Comparison of ENCODE assay signal across 9 mouse cellular contexts in genomic region chr5:114418541-114418940, GRCm38 (mm10). TPM values are rescaled to one million over a fixed set of nuclear protein-coding genes. Genes with fewer than 3 reads are reported as not detected.
DNase-seq lines count a peak whose midpoint lies in the region; ATAC-seq and TF ChIP-seq lines count a peak whose summit lies in the region.
"Had no signal": no experiment of that assay in that cellular context is flagged by ENCODE, and none has a peak within 500 bp of the region (broad histone marks: within the 10 kb centered on the region; RNA-seq: fewer than 3 reads in every experiment).

No protein-coding gene starts in this region.

- H3K27me3 ChIP-seq in heart, embryonic 12.5 days (replicated peaks) = no peaks in the 10 kb centered on the region
- no peaks in the 10 kb centered on the region for H3K27me3 ChIP-seq in lung, embryonic 14.5 days (ENCODE audit: insufficient read depth, low read length)
- H3K27me3 ChIP-seq: liver, embryonic 13.5 days had no signal

- H3K9ac ChIP-seq in heart, embryonic 12.5 days = no peak overlapping the region
- no peak overlapping the region for H3K9ac ChIP-seq in lung, embryonic 14.5 days
- H3K9ac ChIP-seq: liver, embryonic 13.5 days had no signal

- peak; percentile 7; the same call in 1 of the 2 replicates for ATAC-seq in heart, embryonic 12.5 days (ENCODE audit: insufficient number of reproducible peaks, low FRiP score)
- no peak for ATAC-seq in lung, embryonic 14.5 days (ENCODE audit: insufficient read depth)
- ATAC-seq in common myeloid progenitor, adult 5-6 weeks (replicated peaks; ENCODE audit: low read depth, poor library complexity, severe bottlenecking) = 0 out of 2 replicates have a peak, but pooled peaks have one; percentile 53

- no peak for DNase-seq in heart, adult 8-10 months (ENCODE audit: low spot score)
- peak; percentile 40 for DNase-seq in lung, embryonic 14.5 days
- no peak for DNase-seq in lung, postnatal 25 days (ENCODE audit: low spot score)
- peak; percentile 31 for DNase-seq in retina, postnatal 7 days (ENCODE audit: low read depth, low spot score)
- no peak for DNase-seq in urinary bladder, postnatal 10 days (ENCODE audit: low spot score)
- no peak for DNase-seq in right cerebral cortex, adult 18-20 months
- DNase-seq: liver, embryonic 13.5 days had no signal

- H3K4me1 ChIP-seq in heart, embryonic 12.5 days (replicated peaks) = peaks cover 22% of the 10 kb centered on the region
- peaks cover 13% of the 10 kb centered on the region; the same call in 1 of the 2 replicates for H3K4me1 ChIP-seq in lung, embryonic 14.5 days (ENCODE audit: insufficient read depth)

- no peak overlapping the region for H3K27ac ChIP-seq in heart, embryonic 12.5 days (ENCODE audit: poor library complexity, severe bottlenecking)
- no peak overlapping the region for H3K27ac ChIP-seq in lung, embryonic 14.5 days (ENCODE audit: low read depth)
- H3K27ac ChIP-seq: liver, embryonic 13.5 days had no signal

- no peaks in the 10 kb centered on the region for H3K9me3 ChIP-seq in heart, embryonic 12.5 days (replicated peaks)
- no peaks in the 10 kb centered on the region for H3K9me3 ChIP-seq in lung, embryonic 14.5 days (ENCODE audit: low read depth, low read length)
- H3K9me3 ChIP-seq: liver, embryonic 13.5 days had no signal

- WGBS in heart, embryonic 12.5 days = 86% methylated on average over 8 of the region's 8 CpGs
- 74% methylated on average over 8 of the region's 8 CpGs for WGBS in lung, embryonic 14.5 days

- peaks cover 71% of the 10 kb centered on the region for H3K36me3 ChIP-seq in heart, embryonic 12.5 days
- peaks cover 75% of the 10 kb centered on the region for H3K36me3 ChIP-seq in lung, embryonic 14.5 days (ENCODE audit: insufficient read depth)

- no peak overlapping the region for H3K4me2 ChIP-seq in heart, embryonic 12.5 days
- no peak overlapping the region for H3K4me2 ChIP-seq in lung, embryonic 14.5 days
- H3K4me2 ChIP-seq: liver, embryonic 13.5 days had no signal

- no peak overlapping the region for H3K4me3 ChIP-seq in heart, embryonic 12.5 days
- no peak overlapping the region for H3K4me3 ChIP-seq in lung, embryonic 14.5 days (ENCODE audit: low read depth, low read length)
- H3K4me3 ChIP-seq: liver, embryonic 13.5 days had no signal

- peak; percentile 64 for TF ChIP-seq CTCF in lung, embryonic 14.5 days (IDR thresholded peaks at IDR 0.05; ENCODE audit: low read depth)

RNA-seq across cellular contexts. Expression of gene Mmab, which starts 25.3 kb away (rescaled TPM):
- 27.8 and 29.2 TPM in 2 replicates for polyA plus RNA-seq in heart, embryonic 12.5 days (2016; fragmentation: Nextera tagmentation; extraction: Ambion mirVana)
- total RNA-seq in heart, adult 8-10 months (2022) = 10 to 100 TPM; 26.8 to 32.6 (median 27.5) TPM
- 30.4 and 32.4 TPM in 2 replicates for polyA plus RNA-seq in lung, embryonic 14.5 days (2014; fragmentation: Nextera tagmentation; extraction: Ambion mirVana)
- total RNA-seq in common myeloid progenitor, adult 5-6 weeks (2017) = 8.2 and 17.5 TPM in 2 replicates

RNA-seq across cellular contexts. Expression of gene Mvk, which starts 25.5 kb away (rescaled TPM):
- polyA plus RNA-seq in heart, embryonic 12.5 days (2016; fragmentation: Nextera tagmentation; extraction: Ambion mirVana) = 23.3 and 24.3 TPM in 2 replicates
- 10 to 100 TPM in 2 of 4 experiments, 1 to 10 TPM in 2; 8.3 to 12.7 (median 10.8) TPM for total RNA-seq in heart, adult 8-10 months (2022)
- 48.4 and 49.2 TPM in 2 replicates for polyA plus RNA-seq in lung, embryonic 14.5 days (2014; fragmentation: Nextera tagmentation; extraction: Ambion mirVana)
- total RNA-seq in common myeloid progenitor, adult 5-6 weeks (2017) = 4.7 and 6.4 TPM in 2 replicates

RNA-seq across cellular contexts. Expression of gene Ube3b, which starts 38.1 kb away (rescaled TPM):
- polyA plus RNA-seq in heart, embryonic 12.5 days (2016; fragmentation: Nextera tagmentation; extraction: Ambion mirVana) = 57.0 and 63.3 TPM in 2 replicates
- 100 to 1,000 TPM in 3 of 4 experiments, 10 to 100 TPM in 1; 98.7 to 113 (median 104) TPM for total RNA-seq in heart, adult 8-10 months (2022)
- polyA plus RNA-seq in lung, embryonic 14.5 days (2014; fragmentation: Nextera tagmentation; extraction: Ambion mirVana) = 56.3 and 59.3 TPM in 2 replicates
- total RNA-seq in common myeloid progenitor, adult 5-6 weeks (2017) = 15.9 and 25.2 TPM in 2 replicates

RNA-seq across cellular contexts. Expression of gene Kctd10, which starts 38.2 kb away (rescaled TPM):
- 108 and 111 TPM in 2 replicates for polyA plus RNA-seq in heart, embryonic 12.5 days (2016; fragmentation: Nextera tagmentation; extraction: Ambion mirVana)
- 10 to 100 TPM; 39.6 to 55.1 (median 44.7) TPM for total RNA-seq in heart, adult 8-10 months (2022)
- 140 and 144 TPM in 2 replicates for polyA plus RNA-seq in lung, embryonic 14.5 days (2014; fragmentation: Nextera tagmentation; extraction: Ambion mirVana)
- total RNA-seq in common myeloid progenitor, adult 5-6 weeks (2017) = 51.3 and 57.5 TPM in 2 replicates

Comparison
In these comparisons a context has a peak if more than half of its experiments do, and no peak if none do; other contexts are left out.
1. DNase-seq: peak in lung, embryonic 14.5 days (single experiment) and retina, postnatal 7 days (single experiment); none in heart, adult 8-10 months (single experiment), lung, postnatal 25 days (single experiment), urinary bladder, postnatal 10 days (single experiment) and right cerebral cortex, adult 18-20 months (single experiment).